Mouse (Mus musculus) testis, adult 2 months (tissue): Measurements from ENCODE around the gene Gm37240. TPM values are rescaled to one million over a fixed set of nuclear protein-coding genes. Genes with fewer than 3 reads are reported as not detected.

Experiments used
- H3K27ac ChIP-seq: fragments of 200-500 bp; 2 replicates; pipeline ENCODE4 v1.5.1; 2012; ENCODE audit warnings: low read depth, low read length; ENCODE audit not compliant: control insufficient read depth, insufficient read depth
- H3K27me3 ChIP-seq: fragments of 200-500 bp; 2 replicates; pipeline ENCODE4 v1.6.1; 2012; ENCODE audit warnings: mild to moderate bottlenecking, low read length, moderate library complexity; ENCODE audit not compliant: control insufficient read depth, insufficient read depth
- H3K36me3 ChIP-seq: fragments of 200-500 bp; 2 replicates; pipeline ENCODE4 v1.6.1; 2012; ENCODE audit warnings: mild to moderate bottlenecking, low read length; ENCODE audit not compliant: control insufficient read depth, insufficient read depth
- H3K4me1 ChIP-seq: fragments of 200-500 bp; 2 replicates; pipeline ENCODE4 v1.6.1; 2012; ENCODE audit warnings: low read length; ENCODE audit not compliant: control insufficient read depth, insufficient read depth
- H3K4me3 ChIP-seq: fragments of 200-500 bp; 2 replicates; pipeline ENCODE4 v1.5.1; 2012; ENCODE audit warnings: low read depth, mild to moderate bottlenecking, low read length, moderate library complexity, mixed read lengths; ENCODE audit not compliant: control insufficient read depth
- CTCF ChIP-seq: fragments of 200-500 bp; IDR thresholded peaks from 2 replicates; pipeline ENCODE4 v1.5.1; 2012; ENCODE audit warnings: low read depth, mild to moderate bottlenecking, inconsistent platforms, low read length, moderate library complexity; ENCODE audit not compliant: control insufficient read depth, insufficient read depth, insufficient replicate concordance
- POLR2A ChIP-seq: fragments of 200-500 bp; IDR thresholded peaks from 2 replicates; pipeline ENCODE4 v1.6.1; 2012; ENCODE audit warnings: low read depth, mild to moderate bottlenecking, inconsistent platforms, low read length, moderate library complexity; ENCODE audit not compliant: control insufficient read depth
- polyA plus RNA-seq: library from polyadenylated mRNA; depleted of rRNA; stranded (reverse); fragments of >200 nt; gene quantifications from 2 replicates; pipeline ENCODE4 v1.2.3, GENCODE M21; 2012

Gene Gm37240
- polyA plus RNA-seq, 1 experiment, result not detected

DNA sequence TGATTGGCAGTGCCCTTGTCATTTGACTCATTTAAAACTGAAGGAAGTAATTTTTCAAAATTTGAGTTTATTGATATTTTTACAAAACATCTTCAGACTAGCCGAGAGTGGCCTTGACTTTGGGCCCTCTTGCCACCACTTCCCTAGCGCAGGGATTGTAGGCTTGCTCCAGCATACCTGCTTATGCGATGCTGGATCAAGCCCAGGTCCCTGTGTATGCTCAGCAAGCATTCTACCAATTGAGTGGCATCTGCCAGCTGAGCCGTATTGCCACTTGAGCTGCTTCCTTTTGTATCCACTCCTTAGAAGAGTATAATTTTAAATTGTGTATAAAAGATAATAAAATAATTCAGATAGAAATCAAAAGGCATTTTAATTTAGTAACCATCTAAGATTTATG lies 1046.0 kb downstream of the Gm37240 start:
- no peaks in the 10 kb centered on the region for H3K4me1 ChIP-seq
- H3K27me3 ChIP-seq, result no peaks in the 10 kb centered on the region
- no peak for TF ChIP-seq CTCF
- no peak for TF ChIP-seq POLR2A
- H3K36me3 ChIP-seq, result no peaks in the 10 kb centered on the region
- no peak overlapping the region for H3K4me3 ChIP-seq
- no peak overlapping the region for H3K27ac ChIP-seq

DNA sequence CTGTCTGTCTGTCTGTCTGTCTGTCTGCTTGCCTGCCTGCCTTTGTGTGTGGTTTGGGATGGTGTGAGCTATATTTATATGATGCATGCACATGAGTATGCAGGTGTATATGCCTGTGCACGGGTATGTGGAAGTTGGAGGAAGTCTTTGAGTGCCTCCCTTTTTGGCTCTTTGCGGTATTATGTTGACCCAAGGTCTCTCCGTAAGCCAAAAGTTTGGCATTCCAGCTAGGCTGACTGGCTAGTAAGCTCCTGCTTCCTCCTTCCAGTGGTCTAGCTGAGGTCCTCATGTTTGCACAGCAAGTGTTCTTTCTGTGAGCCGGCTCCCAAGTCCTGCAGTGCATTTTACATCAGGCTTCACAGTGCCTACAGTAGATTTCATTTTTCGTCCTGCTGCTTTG lies 1047.8 kb downstream of the Gm37240 start:
- Histone ChIP-seq H3K27ac (no peak overlapping the region), H3K27me3 (no peaks in the 10 kb centered on the region), H3K4me3 (no peak overlapping the region), H3K4me1 (no peaks in the 10 kb centered on the region), H3K36me3 (no peaks in the 10 kb centered on the region)
- TF ChIP-seq CTCF (no peak), POLR2A (no peak)

GRCm38 (mm10) chr3:84837984-84838383 lies 1049.3 kb downstream of the Gm37240 start:
- H3K27me3 ChIP-seq, result no peaks in the 10 kb centered on the region

GRCm38 (mm10) chr3:84836029-84836428 lies 1051.3 kb downstream of the Gm37240 start:
- H3K27me3 ChIP-seq, result no peaks in the 10 kb centered on the region
- H3K27ac ChIP-seq, result no peak overlapping the region
- no peaks in the 10 kb centered on the region for H3K4me1 ChIP-seq
- H3K36me3 ChIP-seq, result no peaks in the 10 kb centered on the region
- H3K4me3 ChIP-seq, result no peak overlapping the region
- no peak for TF ChIP-seq CTCF
- TF ChIP-seq POLR2A, result no peak

More at GRCm38 (mm10) chr3:84837984-84838383, 1049.3 kb downstream of the Gm37240 start:
- TF ChIP-seq CTCF (no peak), POLR2A (no peak)
- H3K36me3 ChIP-seq, result no peaks in the 10 kb centered on the region
- H3K27ac ChIP-seq, result no peak overlapping the region
- H3K4me1 ChIP-seq, result no peaks in the 10 kb centered on the region
- no peak overlapping the region for H3K4me3 ChIP-seq

- H3K27ac ChIP-seq, result no peak overlapping the region
- TF ChIP-seq POLR2A (no peak), CTCF (no peak)
- H3K4me1 ChIP-seq, result no peaks in the 10 kb centered on the region
- H3K27me3 ChIP-seq, result no peaks in the 10 kb centered on the region
- H3K4me3 ChIP-seq, result no peak overlapping the region
- H3K36me3 ChIP-seq, result no peaks in the 10 kb centered on the region; the same call in 1 of the 2 replicates
These were observed 1058.0 kb downstream of the Gm37240 start for GRCm38 (mm10) chr3:84829366-84829765.

DNA sequence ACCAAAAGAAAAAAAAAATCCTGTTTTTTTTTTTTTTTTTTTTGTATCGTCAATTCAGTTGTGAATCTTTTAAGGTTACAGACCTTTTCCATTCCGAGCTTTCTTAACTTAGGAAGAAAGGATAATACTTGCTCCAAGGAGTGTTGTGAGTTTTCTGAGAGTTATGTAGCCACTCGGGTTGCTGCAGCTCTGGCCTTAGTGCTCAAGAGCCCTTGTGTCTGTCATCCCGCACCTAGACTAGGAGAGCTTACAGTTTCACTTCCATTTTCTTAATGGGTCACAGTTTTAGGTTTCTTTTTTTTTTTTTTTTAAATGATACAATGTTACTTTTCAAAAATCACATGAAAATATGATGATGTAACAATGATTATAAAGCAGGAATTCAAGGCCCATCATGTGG lies 1059.7 kb downstream of the Gm37240 start:
- Histone ChIP-seq H3K4me1 (no peaks in the 10 kb centered on the region), H3K27ac (no peak overlapping the region), H3K4me3 (no peak overlapping the region), H3K36me3 (no peaks in the 10 kb centered on the region; the same call in 1 of the 2 replicates), H3K27me3 (no peaks in the 10 kb centered on the region)
- TF ChIP-seq POLR2A (no peak), CTCF (no peak)

- Histone ChIP-seq H3K27me3 (no peaks in the 10 kb centered on the region), H3K4me1 (no peaks in the 10 kb centered on the region), H3K4me3 (no peak overlapping the region), H3K27ac (no peak overlapping the region), H3K36me3 (no peaks in the 10 kb centered on the region; the same call in 1 of the 2 replicates)
- no peak for TF ChIP-seq CTCF
- TF ChIP-seq POLR2A, result no peak
These were observed 1060.4 kb downstream of the Gm37240 start for GRCm38 (mm10) chr3:84826938-84827337.

DNA sequence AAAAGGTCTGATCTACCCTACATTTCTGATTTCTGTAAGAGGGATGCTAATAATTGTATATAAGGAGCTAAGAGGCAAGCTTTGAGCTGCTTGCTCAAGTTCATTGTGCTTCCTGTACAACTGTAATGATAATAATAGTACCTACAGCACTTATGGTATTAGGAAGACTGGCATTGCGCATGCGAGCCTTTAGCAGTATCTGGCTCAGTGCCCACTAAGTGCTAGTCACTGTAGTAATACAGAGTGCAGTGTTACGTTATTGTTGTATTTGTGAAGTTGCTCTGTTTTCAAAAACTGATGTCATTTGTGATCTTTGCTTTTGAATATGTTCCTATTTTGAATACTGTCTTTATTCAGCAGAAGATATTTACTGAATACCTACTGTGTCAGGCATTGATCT lies 1060.9 kb downstream of the Gm37240 start:
- H3K36me3 ChIP-seq, result no peaks in the 10 kb centered on the region; the same call in 1 of the 2 replicates
- H3K27me3 ChIP-seq, result no peaks in the 10 kb centered on the region
- H3K4me1 ChIP-seq, result no peaks in the 10 kb centered on the region
- H3K27ac ChIP-seq, result no peak overlapping the region
- H3K4me3 ChIP-seq, result no peak overlapping the region
- TF ChIP-seq POLR2A (no peak), CTCF (no peak)
